Mouse (Mus musculus): Measurements from ENCODE around the gene Rhbdd1. TPM values are rescaled to one million over a fixed set of nuclear protein-coding genes. Genes with fewer than 3 reads are reported as not detected.
A peak's percentile ranks its signal among the peaks of the same experiment; 100 is the strongest.

The Rhbdd1 gene
- total RNA-seq (2021): 10 to 100 TPM; 12.2 to 13.2 TPM
- long read RNA-seq, experiment 1, transcript Rhbdd1-201 (7 exons, 3,636 nt): major isoform, 16 of 17 reads
- long read RNA-seq, experiment 1, partial matches to known transcripts: 0 of 17 reads
- long read RNA-seq, experiment 1, other reads (novel, unspliced or antisense): 0 of 17 reads
- long read RNA-seq, experiment 2, partial matches to known transcripts: 2 of 9 reads
- long read RNA-seq, experiment 2, other reads (novel, unspliced or antisense): 3 of 9 reads

- peak; percentile 98 for DNase-seq
Observed at GRCm38 (mm10) chr1:82316111-82316745, at the start of gene Rhbdd1. Gene Rhbdd1, plus strand, starts transcription at chr1:82316452.

- DNase-seq: no peak
Observed at GRCm38 (mm10) chr1:82267547-82267946, 48.7 kb upstream of the Rhbdd1 start.

- DNase-seq: no peak
Observed at GRCm38 (mm10) chr1:82272231-82272630, 44.0 kb upstream of the Rhbdd1 start.

GRCm38 (mm10) chr1:82273529-82273928, 42.7 kb upstream of the Rhbdd1 start:
- no peak for DNase-seq

GRCm38 (mm10) chr1:82274361-82274760, 41.9 kb upstream of the Rhbdd1 start:
- no peak for DNase-seq

- no peak for DNase-seq
Observed at GRCm38 (mm10) chr1:82279768-82280167, 36.5 kb upstream of the Rhbdd1 start.

GRCm38 (mm10) chr1:82281823-82282222, 34.4 kb upstream of the Rhbdd1 start:
- DNase-seq: no peak

GRCm38 (mm10) chr1:82282992-82283611, 33.1 kb upstream of the Rhbdd1 start:
- peak; percentile 86 for DNase-seq

- no peak for DNase-seq
Observed at GRCm38 (mm10) chr1:82283901-82284301, 32.4 kb upstream of the Rhbdd1 start.

GRCm38 (mm10) chr1:82284403-82284802, 31.8 kb upstream of the Rhbdd1 start:
- no peak for DNase-seq

GRCm38 (mm10) chr1:82285461-82286189, 30.6 kb upstream of the Rhbdd1 start:
- no peak for DNase-seq

- peak; percentile 29 for DNase-seq
Observed at GRCm38 (mm10) chr1:82286190-82287051, 29.8 kb upstream of the Rhbdd1 start.

GRCm38 (mm10) chr1:82287052-82287775, 29.0 kb upstream of the Rhbdd1 start:
- DNase-seq: peak; percentile 36

GRCm38 (mm10) chr1:82287776-82288325, 28.4 kb upstream of the Rhbdd1 start:
- DNase-seq: peak; percentile 24

- peak; percentile 31 for DNase-seq
Observed at GRCm38 (mm10) chr1:82288421-82288990, 27.7 kb upstream of the Rhbdd1 start.

- peak; percentile 23 for DNase-seq
Observed at GRCm38 (mm10) chr1:82289116-82289989, 26.9 kb upstream of the Rhbdd1 start.

- DNase-seq: peak; percentile 50
Observed at GRCm38 (mm10) chr1:82289990-82290681, 26.1 kb upstream of the Rhbdd1 start.

GRCm38 (mm10) chr1:82290723-82291150, 25.5 kb upstream of the Rhbdd1 start:
- peak; percentile 86 for DNase-seq
